Mouse (Mus musculus) fat pad, adult 2 months (tissue): ENCODE results near the gene Wnt8b.
A peak's percentile ranks its signal among the peaks of the same experiment; 100 is the strongest.

Source experiments
- DNase-seq: peaks from one replicate; pipeline ENCODE4 v3.0.0-alpha.2; 2011; ENCODE audit warnings: low read depth, low spot score; ENCODE audit errors: extremely low read depth

Wnt8b gene

DNA sequence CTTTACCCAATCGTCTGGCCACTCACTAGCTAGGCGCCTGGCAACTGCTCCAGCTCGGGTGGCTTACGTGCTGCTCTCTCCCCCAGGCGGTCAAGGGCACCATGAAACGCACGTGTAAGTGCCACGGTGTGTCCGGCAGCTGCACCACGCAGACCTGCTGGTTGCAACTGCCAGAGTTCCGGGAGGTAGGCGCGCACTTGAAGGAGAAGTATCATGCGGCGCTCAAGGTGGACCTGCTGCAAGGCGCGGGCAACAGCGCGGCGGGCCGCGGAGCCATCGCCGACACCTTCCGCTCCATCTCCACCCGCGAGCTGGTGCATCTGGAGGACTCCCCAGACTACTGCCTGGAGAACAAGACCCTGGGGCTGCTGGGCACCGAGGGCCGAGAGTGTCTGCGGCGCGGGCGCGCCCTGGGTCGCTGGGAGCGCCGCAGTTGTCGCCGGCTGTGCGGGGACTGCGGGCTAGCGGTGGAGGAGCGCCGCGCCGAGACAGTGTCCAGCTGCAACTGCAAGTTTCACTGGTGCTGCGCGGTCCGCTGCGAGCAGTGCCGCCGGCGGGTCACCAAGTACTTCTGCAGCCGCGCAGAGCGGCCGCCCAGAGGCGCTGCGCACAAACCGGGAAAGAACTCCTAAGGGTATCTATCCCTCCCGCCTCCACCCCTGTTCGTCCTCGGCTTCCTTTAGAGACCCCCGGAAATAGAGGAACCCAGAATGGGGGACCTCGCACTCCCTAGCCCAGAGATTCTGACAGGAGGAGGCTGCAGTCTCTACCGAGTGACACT, 18.4 kb downstream of the Wnt8b start:
- no peak for DNase-seq

DNA sequence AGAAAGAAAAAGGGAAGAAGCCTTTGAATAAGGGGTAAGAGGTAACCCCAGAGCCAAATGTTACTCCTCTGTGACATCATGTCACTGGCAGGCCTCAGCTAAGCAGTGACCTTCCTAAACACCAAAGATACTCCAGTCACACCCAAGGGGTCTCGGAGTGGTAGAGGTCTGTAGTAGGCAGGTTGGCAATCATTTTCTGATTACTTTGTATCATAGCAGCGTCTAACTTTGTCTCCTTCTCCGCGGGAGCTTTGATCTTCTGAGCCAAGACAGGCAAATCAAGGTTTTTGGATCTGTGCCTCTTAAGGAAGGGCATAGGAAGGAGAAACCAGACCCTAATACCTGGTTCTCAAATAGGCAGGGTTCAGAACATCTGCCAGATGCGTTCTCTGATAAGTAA, 19.3 kb downstream of the Wnt8b start:
- no peak for DNase-seq

DNA sequence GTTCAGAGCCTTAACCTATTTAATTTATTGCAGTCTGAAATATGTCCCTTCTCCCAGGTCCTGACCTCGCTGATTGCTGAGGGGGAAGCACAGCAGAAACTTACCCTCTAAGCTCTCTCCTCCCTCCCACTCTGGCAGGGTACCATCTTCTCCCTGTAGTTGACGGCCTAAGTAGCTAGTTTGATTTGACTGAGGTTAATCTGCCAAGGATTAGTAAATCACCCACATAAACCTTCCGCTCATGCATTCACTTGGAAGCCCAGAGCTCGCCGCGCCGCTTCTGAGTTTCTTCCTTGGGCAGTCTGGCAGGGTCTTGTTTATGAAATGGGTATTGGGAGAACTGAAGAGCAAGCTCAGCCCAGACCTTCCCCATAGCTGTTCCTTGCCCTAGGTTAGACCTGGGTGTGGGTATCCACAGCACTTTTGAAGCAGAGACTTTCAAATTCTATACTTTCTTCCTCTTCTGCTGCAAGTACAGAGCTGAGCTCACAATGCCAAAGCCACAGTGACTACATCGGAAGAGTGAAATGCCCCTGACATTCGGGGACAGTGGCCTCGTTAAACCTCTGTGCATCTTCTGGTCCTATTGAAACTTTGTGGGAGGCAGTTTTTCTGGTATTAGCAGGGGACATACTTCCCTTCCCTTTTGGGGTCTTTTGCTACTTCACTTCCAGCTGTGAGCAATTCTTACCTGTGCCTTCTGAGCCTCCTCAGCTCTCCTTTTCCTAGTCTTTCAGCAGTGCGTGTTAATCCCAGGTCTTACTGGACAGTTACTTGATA, 20.0 kb downstream of the Wnt8b start:
- no peak for DNase-seq

DNA sequence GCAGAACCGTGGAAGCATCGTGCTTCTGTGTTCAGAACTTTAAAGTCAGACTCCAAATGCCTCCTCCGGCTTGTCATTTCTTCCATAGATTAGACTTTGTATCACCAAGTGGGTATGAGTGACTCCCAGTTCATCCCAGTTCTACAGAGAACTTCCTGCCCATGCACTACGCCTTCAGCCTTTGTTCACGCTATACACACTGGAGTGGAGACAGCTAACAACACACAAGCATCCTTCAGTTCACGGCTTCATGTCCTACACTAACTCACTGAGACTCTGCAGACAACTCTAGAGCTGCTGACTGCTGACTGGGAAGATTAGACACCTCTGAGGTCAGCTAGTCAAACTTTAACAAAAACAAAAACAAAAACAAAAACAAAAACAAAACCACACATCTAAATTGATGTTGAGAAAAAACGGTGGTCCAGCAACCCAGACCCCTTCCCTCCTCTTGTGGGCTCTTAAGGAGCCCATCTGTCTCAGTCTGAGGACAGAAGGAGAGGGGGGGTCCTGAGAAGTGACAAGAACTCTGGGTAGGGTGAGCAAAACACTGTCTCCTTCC, 20.7 kb downstream of the Wnt8b start:
- no peak for DNase-seq

DNA sequence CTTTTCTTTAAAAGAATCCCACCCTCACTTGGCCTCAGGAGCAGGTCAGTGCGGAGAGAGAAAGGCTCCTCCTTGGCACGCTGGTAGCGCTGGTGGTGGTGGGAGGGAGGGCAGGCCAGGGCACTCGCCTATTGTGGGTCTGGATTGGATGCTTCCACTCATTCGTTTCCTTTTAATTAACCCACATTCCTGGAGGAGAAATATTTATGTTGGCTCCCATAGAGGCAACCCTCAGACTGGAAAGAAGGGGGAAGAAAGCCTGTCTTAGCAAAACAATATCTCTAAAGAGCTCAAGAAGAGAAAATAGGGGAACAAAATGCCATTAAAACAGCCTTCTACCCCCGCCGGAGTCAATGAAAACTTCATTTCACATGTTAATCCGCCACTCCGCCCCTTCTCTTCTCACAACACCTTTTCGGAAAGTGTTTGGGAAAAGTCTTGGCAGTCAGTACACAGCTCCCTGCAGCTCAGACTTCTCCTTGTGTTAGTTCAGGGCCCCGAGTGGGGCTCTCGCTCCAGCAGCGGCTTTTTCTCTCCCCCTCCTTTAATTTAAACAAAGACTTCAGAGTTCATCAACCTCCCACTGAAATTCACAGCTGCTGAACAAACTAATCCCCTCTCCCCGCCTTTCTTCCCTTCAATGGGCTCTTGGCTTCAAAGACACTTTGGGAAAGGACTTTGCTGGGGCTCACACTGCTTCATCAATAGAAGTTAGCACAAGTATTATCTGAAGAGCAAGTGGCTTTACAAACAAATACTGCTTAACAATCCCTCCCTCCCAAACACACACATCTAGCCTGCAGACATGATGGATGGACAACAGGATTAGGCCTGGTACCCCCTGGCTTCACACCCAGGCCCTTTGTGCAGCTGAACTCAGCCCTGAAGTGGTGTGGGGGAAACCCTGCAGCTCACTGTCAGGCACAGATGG, 21.5 kb downstream of the Wnt8b start:
- no peak for DNase-seq

DNA sequence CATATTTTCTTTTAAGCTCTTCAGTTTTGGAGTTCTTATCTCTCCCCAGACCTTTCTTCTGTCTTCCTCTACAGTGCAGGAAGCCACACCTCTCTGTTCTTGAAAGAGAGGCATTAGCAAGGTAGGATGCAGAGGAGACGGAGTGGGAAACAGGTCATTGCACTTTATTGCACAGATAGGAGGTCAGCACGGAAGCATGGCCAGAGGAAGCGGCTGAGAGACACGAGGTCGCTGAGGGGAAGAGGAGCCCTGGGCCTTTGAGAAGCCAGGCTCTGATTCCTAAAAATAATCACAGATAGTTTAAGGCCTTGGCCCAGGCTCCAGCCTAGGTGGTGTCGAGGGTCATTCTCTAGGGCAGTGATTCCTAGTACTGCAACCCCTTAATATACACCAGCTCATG, 22.5 kb downstream of the Wnt8b start:
- DNase-seq = no peak

DNA sequence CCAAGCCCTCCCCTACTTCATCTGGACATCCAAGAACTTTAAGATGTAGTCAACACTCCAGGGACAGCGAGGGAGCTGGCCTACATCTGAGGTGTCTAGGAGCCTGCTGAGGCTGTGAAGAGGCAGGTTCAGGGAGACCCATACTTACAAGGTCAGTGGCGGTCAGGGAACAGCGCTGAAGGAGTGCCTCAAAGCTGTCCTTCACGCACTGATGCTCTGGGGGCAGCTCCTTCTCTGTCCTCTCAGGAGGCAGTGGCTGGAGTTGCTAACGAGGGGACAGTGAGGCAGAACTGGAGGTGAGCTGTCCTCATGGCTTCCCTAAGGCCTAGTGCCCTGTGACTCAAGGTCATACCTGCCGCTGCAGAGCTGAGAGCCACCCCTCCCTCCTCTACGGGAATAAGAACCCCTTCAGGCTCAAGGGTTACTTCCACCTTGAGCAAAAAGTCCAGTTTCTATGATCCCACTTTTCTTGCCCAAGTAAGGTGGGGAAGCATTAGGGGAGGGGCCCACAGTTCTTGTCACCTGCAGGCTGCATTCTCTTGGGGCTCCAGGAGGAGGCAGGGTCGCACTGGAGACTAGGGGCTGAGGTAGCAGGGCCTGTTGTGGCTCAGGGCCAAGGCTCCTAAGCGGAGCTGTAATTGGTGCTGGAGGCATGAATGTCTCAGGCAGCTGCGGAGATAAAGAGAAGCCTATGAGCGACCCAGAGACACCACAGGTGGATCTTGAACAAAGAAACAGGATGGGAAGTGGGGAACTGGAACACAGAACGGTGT, 24.9 kb downstream of the Wnt8b start:
- DNase-seq = no peak

DNA sequence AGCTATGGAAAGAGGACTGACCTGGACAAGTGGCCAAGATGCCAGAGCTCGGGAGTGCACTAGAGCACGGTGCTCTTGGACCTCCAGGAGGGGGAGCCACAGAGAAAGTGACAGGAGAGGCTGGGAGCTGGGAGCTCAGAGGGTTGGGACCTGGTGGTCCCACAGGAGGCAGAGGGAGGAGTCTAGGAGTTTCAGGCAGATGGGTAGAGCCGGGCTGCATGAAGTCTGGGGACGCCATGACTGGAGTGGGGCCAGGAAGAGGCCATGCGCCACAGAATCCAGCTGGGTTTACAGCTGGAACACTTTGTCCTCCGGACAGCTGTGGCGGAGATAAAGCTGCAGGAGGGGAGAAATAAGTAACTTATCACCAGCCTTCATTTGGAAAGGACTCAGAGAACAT, 25.9 kb downstream of the Wnt8b start:
- no peak for DNase-seq

DNA sequence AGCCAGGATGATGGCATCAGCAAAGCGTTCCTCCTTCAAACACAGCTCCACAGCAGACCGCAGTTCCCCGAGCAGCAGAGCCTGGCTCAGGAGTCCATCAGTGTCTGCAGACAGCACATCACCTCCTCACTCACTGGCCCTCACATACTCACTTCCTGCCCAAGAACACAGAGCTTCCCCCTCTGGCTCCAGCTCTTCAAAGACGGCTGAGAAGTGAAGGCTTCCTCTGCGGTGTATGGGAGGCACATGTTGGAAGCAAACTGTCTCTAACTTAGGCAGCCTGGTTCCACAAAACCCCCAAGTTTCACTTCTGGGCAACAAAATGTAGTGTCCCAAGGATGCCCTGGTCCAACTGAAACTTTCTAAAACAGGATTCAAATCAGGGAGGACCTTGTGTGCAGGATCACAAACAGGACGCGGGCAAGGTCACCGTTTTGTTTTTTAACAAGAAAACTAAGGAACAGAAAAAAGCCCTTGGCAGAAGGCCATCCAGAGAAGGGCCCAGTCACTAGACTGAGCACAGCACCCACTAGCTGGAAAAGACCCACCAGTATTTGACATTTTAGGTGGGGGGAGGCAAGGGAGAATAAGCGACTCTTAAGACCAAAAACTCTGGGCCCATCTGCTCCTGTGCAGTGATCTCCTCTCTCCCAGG, 32.4 kb downstream of the Wnt8b start:
- DNase-seq = no peak

DNA sequence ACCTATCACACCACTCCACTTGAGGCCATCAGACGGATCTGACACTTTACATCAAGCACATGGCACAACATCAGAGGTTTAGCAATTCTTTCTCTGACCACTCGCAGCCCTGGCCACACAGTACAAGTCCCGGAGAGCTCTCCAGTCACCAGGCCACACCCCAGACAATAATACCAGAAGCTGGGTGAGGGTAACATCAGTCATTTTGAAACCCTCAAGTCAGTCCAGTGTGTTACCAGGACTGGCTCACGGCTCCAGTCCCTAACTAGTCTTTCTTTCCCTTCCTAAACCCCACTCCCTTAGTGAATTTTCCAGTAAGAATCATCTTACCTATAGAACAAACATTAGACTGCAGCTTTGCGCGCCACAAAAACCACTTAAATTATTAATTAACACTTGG, 36.7 kb downstream of the Wnt8b start:
- DNase-seq = no peak

DNA sequence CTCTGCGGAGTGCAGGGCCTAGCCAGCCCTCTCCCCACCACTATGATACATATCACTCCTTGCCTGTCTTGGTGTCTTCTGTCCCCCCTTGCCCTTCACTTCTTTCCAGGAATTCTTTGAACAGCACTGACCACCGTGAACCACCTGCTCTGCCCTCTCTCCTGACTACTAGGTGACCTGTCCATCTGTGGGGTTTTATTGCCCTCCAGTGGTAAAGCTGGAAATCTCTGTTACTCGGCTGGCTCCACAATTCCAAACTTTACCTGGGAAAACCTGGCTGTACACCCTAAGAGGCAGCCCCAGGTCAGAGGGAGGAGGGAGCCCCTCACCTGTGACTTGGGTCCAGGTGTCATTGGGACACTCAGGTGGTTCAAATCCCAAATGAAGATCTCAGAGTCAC, 42.1 kb downstream of the Wnt8b start:
- no peak for DNase-seq

DNA sequence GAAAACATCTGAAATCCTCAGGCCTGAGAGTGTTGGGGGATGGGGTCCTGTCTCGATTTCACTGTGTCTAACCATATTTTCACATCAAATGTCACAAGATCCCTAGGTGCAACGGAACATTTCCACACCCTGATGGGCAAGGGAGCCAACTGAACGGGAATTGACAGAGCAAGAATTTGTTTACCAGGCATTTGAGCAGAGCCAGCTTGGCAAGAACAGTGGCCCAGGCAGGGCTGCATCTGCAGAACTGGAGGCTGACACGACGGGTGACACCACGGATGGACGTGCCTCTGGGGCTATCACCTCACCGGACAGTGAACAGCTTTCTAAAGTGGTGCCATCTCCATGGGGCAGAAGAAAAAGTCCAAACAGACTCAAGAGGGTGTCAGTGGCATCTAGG, 44.1 kb downstream of the Wnt8b start:
- DNase-seq = no peak

DNA sequence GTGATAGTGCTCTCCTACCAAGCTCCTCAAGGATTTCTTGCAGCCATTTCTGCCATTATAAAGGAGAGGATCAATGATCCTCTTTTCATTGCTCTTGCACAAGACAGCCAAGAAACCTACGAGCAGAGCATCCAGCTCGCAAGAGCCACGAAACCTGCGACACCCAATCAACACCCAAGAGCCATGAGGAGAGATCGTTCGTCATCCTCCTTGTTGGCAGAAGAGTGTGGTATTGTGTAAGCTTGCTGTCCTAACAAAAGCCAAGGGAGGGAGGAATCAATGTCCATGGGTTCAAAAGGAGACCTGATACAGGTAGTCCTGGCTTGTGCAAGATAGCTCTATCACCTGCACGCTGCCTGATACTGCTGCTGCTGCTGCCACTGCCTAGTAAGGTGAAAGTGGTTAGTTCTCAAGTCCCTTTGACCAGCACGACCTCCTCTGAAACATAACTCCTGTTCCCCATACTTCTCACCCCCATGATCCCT, 49.5 kb downstream of the Wnt8b start:
- DNase-seq = peak; percentile 82

DNA sequence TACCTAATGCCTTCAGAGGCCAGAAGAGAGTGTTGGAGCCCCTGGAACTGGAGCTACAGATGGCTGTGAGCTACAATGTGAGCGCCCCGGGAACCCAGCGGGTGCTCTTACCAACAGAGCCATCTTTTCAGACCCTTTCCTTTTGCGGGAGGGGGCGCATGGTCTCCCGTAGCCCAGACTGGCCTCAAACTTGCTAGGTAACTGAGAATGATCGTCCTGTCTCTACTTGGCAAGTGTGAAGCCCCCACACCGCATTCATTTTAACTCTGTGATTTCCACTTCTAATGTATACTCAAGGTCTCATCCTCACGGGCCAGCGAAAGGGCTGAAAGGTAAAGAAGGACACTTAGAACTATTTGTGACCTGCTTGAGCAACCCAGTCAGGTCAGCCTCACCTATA, 51.1 kb downstream of the Wnt8b start:
- DNase-seq = no peak

DNA sequence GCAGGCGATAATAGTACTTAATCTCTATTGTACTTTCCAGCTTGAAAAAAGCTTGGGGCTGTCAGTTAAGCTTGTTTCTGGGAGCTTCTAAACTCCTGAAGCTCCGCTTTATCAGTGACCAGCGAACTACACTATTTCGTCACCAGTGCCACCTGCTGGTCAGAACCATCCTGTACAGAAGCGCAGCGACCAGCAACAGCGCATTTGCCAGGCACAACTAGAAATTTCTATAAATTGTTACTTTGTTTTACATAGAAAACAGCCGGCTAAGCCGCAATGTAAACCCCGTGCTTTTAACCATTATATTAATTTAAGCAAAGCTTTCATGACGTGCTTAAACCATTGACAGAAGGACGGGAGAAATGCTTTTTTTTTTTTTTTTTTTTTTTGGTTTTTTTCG, 51.5 kb downstream of the Wnt8b start:
- no peak for DNase-seq

DNA sequence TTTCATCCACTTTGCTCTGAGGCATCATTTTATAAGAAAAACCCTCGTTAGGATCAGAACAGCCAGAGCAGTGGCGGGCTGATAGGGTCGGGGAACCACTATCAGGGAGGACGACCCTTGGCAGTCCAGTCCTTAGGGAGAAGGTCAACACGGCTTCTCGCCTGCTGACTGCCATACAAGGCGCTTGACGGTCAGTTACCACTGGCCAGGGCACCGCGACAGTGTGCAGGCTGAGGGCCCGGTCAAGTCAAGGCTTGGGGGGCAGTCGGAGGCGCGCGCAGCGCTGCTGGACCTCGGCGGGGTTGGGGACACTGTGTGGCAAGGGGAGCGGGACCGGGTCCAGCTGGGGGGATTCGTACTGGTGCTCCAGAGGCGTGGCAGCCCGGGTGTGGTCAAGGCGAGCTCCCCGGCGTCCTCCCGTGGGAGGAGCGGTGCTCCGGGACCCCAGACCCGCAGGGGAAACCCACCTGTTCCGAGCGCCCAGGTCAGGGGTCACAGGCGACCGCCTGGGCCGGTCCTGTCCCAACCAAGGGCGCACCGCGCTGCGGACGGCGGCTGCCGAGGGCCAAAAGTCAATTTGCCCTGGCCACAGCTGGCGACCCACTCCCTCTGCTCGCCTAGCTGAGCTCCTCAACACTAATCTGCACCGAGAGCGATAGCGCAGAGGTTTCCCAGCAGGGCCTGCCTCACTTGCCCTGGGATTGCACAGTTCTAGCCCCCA, 52.2 kb downstream of the Wnt8b start, which contains the start of gene Sec31b:
Sec31b (minus strand) TSS at position 544 of the 721 bp plus-strand sequence.
- DNase-seq = no peak

DNA sequence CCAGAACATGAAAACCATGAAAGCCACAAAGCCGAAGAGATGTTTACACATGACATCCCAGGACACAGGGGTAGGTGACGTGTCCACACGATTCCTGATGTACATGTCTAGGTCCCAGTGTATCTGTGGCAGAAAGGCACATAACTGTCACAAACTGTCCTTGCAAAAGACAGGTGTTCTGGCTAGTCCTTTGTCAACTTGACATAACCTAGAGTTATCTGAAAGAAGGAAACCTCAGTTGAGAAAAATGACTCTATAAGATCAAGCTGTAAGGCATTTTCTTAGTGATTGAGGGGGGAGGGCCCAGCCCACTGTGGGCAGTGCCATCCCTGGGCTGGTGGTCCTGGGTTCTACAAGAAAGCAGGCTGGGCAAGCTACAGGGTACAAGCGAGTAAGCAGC, 59.5 kb downstream of the Wnt8b start, which contains the start of gene Gm20538:
Gm20538 (minus strand) TSS at position 101 of the 400 bp plus-strand sequence.
- no peak for DNase-seq

DNA sequence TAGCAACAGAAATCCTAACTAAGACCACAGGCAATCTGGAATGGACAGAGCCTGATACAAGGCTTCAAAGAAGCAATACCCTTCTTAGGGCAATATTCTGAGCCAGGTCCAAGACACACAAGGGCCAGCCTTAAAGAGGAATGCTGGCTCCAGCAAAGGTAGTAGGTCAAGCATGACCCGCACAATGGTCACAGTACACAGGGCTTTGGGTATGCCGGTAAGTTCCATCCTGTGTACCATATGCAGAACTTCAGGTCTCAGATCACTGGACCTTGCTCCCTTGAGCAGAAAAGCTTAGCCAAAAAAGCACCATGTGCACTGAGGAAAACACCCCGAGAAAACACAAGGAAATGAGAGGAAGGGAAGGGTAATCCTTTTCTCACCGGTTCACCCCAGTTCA, 60.0 kb downstream of the Wnt8b start:
- DNase-seq = no peak

DNA sequence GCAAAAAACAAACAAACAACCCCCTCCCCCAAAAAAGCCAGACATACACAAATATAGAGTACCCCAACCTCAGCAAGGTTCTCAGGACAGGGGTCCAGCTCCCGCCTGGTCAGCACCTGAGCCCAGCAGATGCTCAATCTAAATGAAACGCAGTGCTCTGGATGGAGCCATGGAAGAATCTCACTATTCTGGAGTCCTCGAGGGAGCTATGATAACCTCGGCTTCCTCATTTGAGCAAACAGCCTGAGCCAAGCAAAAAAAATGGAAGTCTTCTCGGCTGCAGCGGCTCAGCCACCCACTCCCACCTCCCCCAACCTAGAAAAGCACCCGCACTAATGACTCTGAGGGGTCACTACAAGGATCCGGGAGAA, 61.2 kb downstream of the Wnt8b start:
- no peak for DNase-seq
